Mouse (Mus musculus): ENCODE measurements around the gene Btnl9. TPM values are rescaled to one million over a fixed set of nuclear protein-coding genes. Genes with fewer than 3 reads are reported as not detected.

Gene Btnl9
- polyA plus RNA-seq, 1 experiment: 0.53 TPM

- Histone ChIP-seq H3K27ac (ENCODE audit: insufficient read depth, low read depth, low read length) (no peak within 1 kb of the TSS), H3K4me1 (ENCODE audit: control insufficient read depth, insufficient read depth, insufficient read length, low read length) (peaks cover 3% of the 10 kb centered on the region; the same call in 1 of the 2 replicates), H3K36me3 (ENCODE audit: control insufficient read depth, insufficient read depth, low read length) (no peaks in the 10 kb centered on the region), H3K27me3 (ENCODE audit: control insufficient read depth, insufficient read depth, low read length) (no peaks in the 10 kb centered on the region), H3K4me3 (ENCODE audit: low read depth, low read length) (no peak within 1 kb of the TSS)
- TF ChIP-seq POLR2A (IDR thresholded peaks at IDR 0.05; ENCODE audit: low read depth, low read length) (no peak), CTCF (IDR thresholded peaks at IDR 0.05; ENCODE audit: extremely low read depth, insufficient read length, insufficient replicate concordance, low read depth, low read length) (no peak)
- WGBS: 54% methylated on average over 1 of the region's 1 CpGs
Observed at GRCm38 (mm10) chr11:49154077-49154476, 32.9 kb downstream of the Btnl9 start, which contains the start of gene Olfr1394. TSS of gene Olfr1394 (plus strand) at chr11:49154377.

- Histone ChIP-seq H3K4me3 (ENCODE audit: low read depth, low read length) (no peak within 1 kb of the TSS), H3K36me3 (ENCODE audit: control insufficient read depth, insufficient read depth, low read length) (no peaks in the 10 kb centered on the region), H3K27ac (ENCODE audit: insufficient read depth, low read depth, low read length) (no peak within 1 kb of the TSS), H3K27me3 (ENCODE audit: control insufficient read depth, insufficient read depth, low read length) (no peaks in the 10 kb centered on the region), H3K4me1 (ENCODE audit: control insufficient read depth, insufficient read depth, insufficient read length, low read length) (no peaks in the 10 kb centered on the region)
- whole genome bisulfite sequencing: 95% methylated on average over 6 of the region's 6 CpGs
- TF ChIP-seq POLR2A (IDR thresholded peaks at IDR 0.05; ENCODE audit: low read depth, low read length) (no peak), CTCF (IDR thresholded peaks at IDR 0.05; ENCODE audit: extremely low read depth, insufficient read length, insufficient replicate concordance, low read depth, low read length) (no peak)
Observed at GRCm38 (mm10) chr11:49141974-49142373, 45.0 kb downstream of the Btnl9 start, which contains the start of gene Olfr1395. TSS of gene Olfr1395 (plus strand) at chr11:49142274.

- H3K27ac ChIP-seq (ENCODE audit: insufficient read depth, low read depth, low read length): no peak overlapping the region
- 87% methylated on average over 2 of the region's 2 CpGs for WGBS
- no peaks in the 10 kb centered on the region; the same call in 1 of the 2 replicates for H3K4me1 ChIP-seq (ENCODE audit: control insufficient read depth, insufficient read depth, insufficient read length, low read length)
- no peaks in the 10 kb centered on the region; the same call in 1 of the 2 replicates for H3K27me3 ChIP-seq (ENCODE audit: control insufficient read depth, insufficient read depth, low read length)
- no peak overlapping the region for H3K4me3 ChIP-seq (ENCODE audit: low read depth, low read length)
- H3K36me3 ChIP-seq (ENCODE audit: control insufficient read depth, insufficient read depth, low read length): no peaks in the 10 kb centered on the region
- TF ChIP-seq CTCF (IDR thresholded peaks at IDR 0.05; ENCODE audit: extremely low read depth, insufficient read length, insufficient replicate concordance, low read depth, low read length) (no peak), POLR2A (IDR thresholded peaks at IDR 0.05; ENCODE audit: low read depth, low read length) (no peak)
Observed at GRCm38 (mm10) chr11:49124169-49124568, 62.8 kb downstream of the Btnl9 start.

GRCm38 (mm10) chr11:49119635-49120034 lies 67.3 kb downstream of the Btnl9 start:
- WGBS: 62% methylated on average over 3 of the region's 3 CpGs
- Histone ChIP-seq H3K4me3 (ENCODE audit: low read depth, low read length) (no peak overlapping the region), H3K4me1 (ENCODE audit: control insufficient read depth, insufficient read depth, insufficient read length, low read length) (no peaks in the 10 kb centered on the region), H3K36me3 (ENCODE audit: control insufficient read depth, insufficient read depth, low read length) (no peaks in the 10 kb centered on the region), H3K27me3 (ENCODE audit: control insufficient read depth, insufficient read depth, low read length) (no peaks in the 10 kb centered on the region; the same call in 1 of the 2 replicates), H3K27ac (ENCODE audit: insufficient read depth, low read depth, low read length) (no peak overlapping the region)
- TF ChIP-seq CTCF (IDR thresholded peaks at IDR 0.05; ENCODE audit: extremely low read depth, insufficient read length, insufficient replicate concordance, low read depth, low read length): no peak
- TF ChIP-seq POLR2A (IDR thresholded peaks at IDR 0.05; ENCODE audit: low read depth, low read length): no peak

Other genes starting within 250 kb of the Btnl9 start
- gene Psme2b, start 241.0 kb downstream of the Btnl9 start, polyA plus RNA-seq (2012; rRNA removed): 5.0 and 10.9 TPM in 2 replicates
- 0.03 and 0.47 TPM in 2 replicates for gene Olfr56, start 208.3 kb downstream of the Btnl9 start, polyA plus RNA-seq (2012; rRNA removed)
- 0.94 and 1.3 TPM in 2 replicates for gene 9930111J21Rik1, start 207.8 kb downstream of the Btnl9 start, polyA plus RNA-seq (2012; rRNA removed)
- gene Gm12185, start 194.9 kb downstream of the Btnl9 start, polyA plus RNA-seq (2012; rRNA removed): 0.01 and 0.13 TPM in 2 replicates
- gene Tgtp1, start 193.0 kb downstream of the Btnl9 start, polyA plus RNA-seq (2012; rRNA removed): 0.17 and 0.29 TPM in 2 replicates
- 0.48 and 0.85 TPM in 2 replicates for gene 9930111J21Rik2, start 135.9 kb downstream of the Btnl9 start, polyA plus RNA-seq (2012; rRNA removed)
- gene Tgtp2, start 123.0 kb downstream of the Btnl9 start, polyA plus RNA-seq (2012; rRNA removed): 0.72 and 1.8 TPM in 2 replicates
- 2.7 and 8.7 TPM in 2 replicates for gene Ifi47, start 110.6 kb downstream of the Btnl9 start, polyA plus RNA-seq (2012; rRNA removed)
- 0.13 TPM in 1 of 2 replicates, not detected in the other for gene Olfr1396, start 72.3 kb downstream of the Btnl9 start, polyA plus RNA-seq (2012; rRNA removed)
- gene Olfr1395, start 44.9 kb downstream of the Btnl9 start, polyA plus RNA-seq (2012; rRNA removed): not detected in 2 replicates
- not detected in 2 replicates for gene Olfr1394, start 32.8 kb downstream of the Btnl9 start, polyA plus RNA-seq (2012; rRNA removed)
- gene Zfp62, start 16.1 kb upstream of the Btnl9 start, polyA plus RNA-seq (2012; rRNA removed): 0.38 and 0.42 TPM in 2 replicates
- gene Mgat1, start 57.0 kb upstream of the Btnl9 start, polyA plus RNA-seq (2012; rRNA removed): 97.4 and 231 TPM in 2 replicates
- gene Olfr1393, start 91.1 kb upstream of the Btnl9 start, polyA plus RNA-seq (2012; rRNA removed): 0.10 and 0.42 TPM in 2 replicates
- 0.11 and 0.13 TPM in 2 replicates for gene Olfr1392, start 98.1 kb upstream of the Btnl9 start, polyA plus RNA-seq (2012; rRNA removed)
- gene Olfr10, start 117.6 kb upstream of the Btnl9 start, polyA plus RNA-seq (2012; rRNA removed): not detected in 2 replicates
- not detected in 2 replicates for gene Olfr1391, start 135.6 kb upstream of the Btnl9 start, polyA plus RNA-seq (2012; rRNA removed)
- gene Olfr1390, start 148.0 kb upstream of the Btnl9 start, polyA plus RNA-seq (2012; rRNA removed): not detected in 2 replicates
- gene Olfr1389, start 235.9 kb upstream of the Btnl9 start, polyA plus RNA-seq (2012; rRNA removed): not detected in 2 replicates
- 0.19 and 0.27 TPM in 2 replicates for gene Olfr1388, start 249.5 kb upstream of the Btnl9 start, polyA plus RNA-seq (2012; rRNA removed)